Mouse (Mus musculus): ENCODE results near the gene Trpc7. TPM values are rescaled to one million over a fixed set of nuclear protein-coding genes. Genes with fewer than 3 reads are reported as not detected.
A peak's percentile ranks its signal among the peaks of the same experiment; 100 is the strongest.

Trpc7 gene
- polyA plus RNA-seq, 1 experiment: not detected

- no peak for DNase-seq
- no peak for TF ChIP-seq CTCF (IDR thresholded peaks at IDR 0.05; ENCODE audit: insufficient read depth, low read length)
- TF ChIP-seq POLR2A (IDR thresholded peaks at IDR 0.05; ENCODE audit: borderline replicate concordance, extremely low read depth, low read depth, low read length): no peak
- Histone ChIP-seq H3K4me1 (ENCODE audit: control insufficient read depth, insufficient read depth, low read length) (no peaks in the 10 kb centered on the region), H3K4me3 (replicated peaks; ENCODE audit: extremely low read depth, low read depth, low read length) (no peak overlapping the region)
- 66% methylated on average over 7 of the region's 7 CpGs for WGBS
These were observed 5.9 kb downstream of the Trpc7 start for GRCm38 (mm10) chr13:56889888-56890287.

- no peak overlapping the region for H3K4me3 ChIP-seq (replicated peaks; ENCODE audit: extremely low read depth, low read depth, low read length)
- 79% methylated on average over 12 of the region's 12 CpGs for WGBS
- TF ChIP-seq POLR2A (IDR thresholded peaks at IDR 0.05; ENCODE audit: borderline replicate concordance, extremely low read depth, low read depth, low read length) (no peak), CTCF (IDR thresholded peaks at IDR 0.05; ENCODE audit: insufficient read depth, low read length) (no peak)
These were observed 12.9 kb downstream of the Trpc7 start for GRCm38 (mm10) chr13:56882931-56883330.

GRCm38 (mm10) chr13:56864567-56864966 is 31.2 kb downstream of the Trpc7 start:
- no peak overlapping the region for H3K4me3 ChIP-seq (replicated peaks; ENCODE audit: extremely low read depth, low read depth, low read length)
- 87% methylated on average over 6 of the region's 6 CpGs for WGBS
- DNase-seq: no peak
- H3K4me1 ChIP-seq (ENCODE audit: control insufficient read depth, insufficient read depth, low read length): no peaks in the 10 kb centered on the region
- TF ChIP-seq POLR2A (IDR thresholded peaks at IDR 0.05; ENCODE audit: borderline replicate concordance, extremely low read depth, low read depth, low read length) (no peak), CTCF (IDR thresholded peaks at IDR 0.05; ENCODE audit: insufficient read depth, low read length) (no peak)

More at GRCm38 (mm10) chr13:56882931-56883330, 12.9 kb downstream of the Trpc7 start:
- H3K4me1 ChIP-seq (ENCODE audit: control insufficient read depth, insufficient read depth, low read length): no peaks in the 10 kb centered on the region
- DNase-seq: no peak

- Histone ChIP-seq H3K4me1 (ENCODE audit: control insufficient read depth, insufficient read depth, low read length) (no peaks in the 10 kb centered on the region), H3K4me3 (replicated peaks; ENCODE audit: extremely low read depth, low read depth, low read length) (no peak overlapping the region)
- no peak for DNase-seq
- no peak for TF ChIP-seq CTCF (IDR thresholded peaks at IDR 0.05; ENCODE audit: insufficient read depth, low read length)
- TF ChIP-seq POLR2A (IDR thresholded peaks at IDR 0.05; ENCODE audit: borderline replicate concordance, extremely low read depth, low read depth, low read length): no peak
- 51% methylated on average over 6 of the region's 6 CpGs for WGBS
These were observed 33.8 kb downstream of the Trpc7 start for GRCm38 (mm10) chr13:56862011-56862410.

- Histone ChIP-seq H3K4me1 (ENCODE audit: control insufficient read depth, insufficient read depth, low read length) (no peaks in the 10 kb centered on the region), H3K4me3 (replicated peaks; ENCODE audit: extremely low read depth, low read depth, low read length) (no peak overlapping the region)
- WGBS: 69% methylated on average over 8 of the region's 8 CpGs
- DNase-seq: no peak
- TF ChIP-seq CTCF (IDR thresholded peaks at IDR 0.05; ENCODE audit: insufficient read depth, low read length) (no peak), POLR2A (IDR thresholded peaks at IDR 0.05; ENCODE audit: borderline replicate concordance, extremely low read depth, low read depth, low read length) (no peak)
These were observed 41.3 kb downstream of the Trpc7 start for GRCm38 (mm10) chr13:56854506-56854905.

GRCm38 (mm10) chr13:56853436-56853835 is 42.4 kb downstream of the Trpc7 start:
- TF ChIP-seq POLR2A (IDR thresholded peaks at IDR 0.05; ENCODE audit: borderline replicate concordance, extremely low read depth, low read depth, low read length) (no peak), CTCF (IDR thresholded peaks at IDR 0.05; ENCODE audit: insufficient read depth, low read length) (no peak)
- 63% methylated on average over 5 of the region's 5 CpGs for WGBS
- no peak for DNase-seq
- no peaks in the 10 kb centered on the region for H3K4me1 ChIP-seq (ENCODE audit: control insufficient read depth, insufficient read depth, low read length)
- H3K4me3 ChIP-seq (replicated peaks; ENCODE audit: extremely low read depth, low read depth, low read length): no peak overlapping the region

GRCm38 (mm10) chr13:56845866-56846265 is 49.9 kb downstream of the Trpc7 start:
- Histone ChIP-seq H3K4me3 (replicated peaks; ENCODE audit: extremely low read depth, low read depth, low read length) (no peak overlapping the region), H3K4me1 (ENCODE audit: control insufficient read depth, insufficient read depth, low read length) (no peaks in the 10 kb centered on the region)
- no peak for TF ChIP-seq POLR2A (IDR thresholded peaks at IDR 0.05; ENCODE audit: borderline replicate concordance, extremely low read depth, low read depth, low read length)
- DNase-seq: no peak
- 77% methylated on average over 3 of the region's 3 CpGs for WGBS

GRCm38 (mm10) chr13:56815471-56815870 is 80.3 kb downstream of the Trpc7 start:
- Histone ChIP-seq H3K4me3 (replicated peaks; ENCODE audit: extremely low read depth, low read depth, low read length) (no peak overlapping the region), H3K4me1 (ENCODE audit: control insufficient read depth, insufficient read depth, low read length) (no peaks in the 10 kb centered on the region)
- 86% methylated on average over 12 of the region's 12 CpGs for WGBS
- TF ChIP-seq POLR2A (IDR thresholded peaks at IDR 0.05; ENCODE audit: borderline replicate concordance, extremely low read depth, low read depth, low read length): no peak
- TF ChIP-seq CTCF (IDR thresholded peaks at IDR 0.05; ENCODE audit: insufficient read depth, low read length): no peak
- no peak for DNase-seq

GRCm38 (mm10) chr13:56806776-56807490 is 88.9 kb downstream of the Trpc7 start:
- peak overlapping the region; percentile 11 for H3K4me3 ChIP-seq (replicated peaks; ENCODE audit: extremely low read depth, low read depth, low read length)
- H3K4me1 ChIP-seq (ENCODE audit: control insufficient read depth, insufficient read depth, low read length): 0 out of 2 replicates have a peak, but pooled peaks cover 2% of the 10 kb centered on the region
- TF ChIP-seq POLR2A (IDR thresholded peaks at IDR 0.05; ENCODE audit: borderline replicate concordance, extremely low read depth, low read depth, low read length) (no peak), CTCF (IDR thresholded peaks at IDR 0.05; ENCODE audit: insufficient read depth, low read length) (peak; percentile 71)
- DNase-seq: peak; percentile 83
- 6% methylated on average over 27 of the region's 27 CpGs for WGBS

- H3K4me3 ChIP-seq (replicated peaks; ENCODE audit: extremely low read depth, low read depth, low read length): no peak overlapping the region
- 0 out of 2 replicates have a peak, but pooled peaks cover 2% of the 10 kb centered on the region for H3K4me1 ChIP-seq (ENCODE audit: control insufficient read depth, insufficient read depth, low read length)
- TF ChIP-seq CTCF (IDR thresholded peaks at IDR 0.05; ENCODE audit: insufficient read depth, low read length) (no peak), POLR2A (IDR thresholded peaks at IDR 0.05; ENCODE audit: borderline replicate concordance, extremely low read depth, low read depth, low read length) (no peak)
- no peak for DNase-seq
- WGBS: 79% methylated on average over 3 of the region's 3 CpGs
These were observed 90.7 kb downstream of the Trpc7 start for GRCm38 (mm10) chr13:56805131-56805530.

Measured in lung, adult 2 months (tissue).